Mouse (Mus musculus) midbrain, embryonic 16.5 days (tissue): ENCODE data around the gene Pald1. TPM values are rescaled to one million over a fixed set of nuclear protein-coding genes. Genes with fewer than 3 reads are reported as not detected.

ENCODE experiments used
- ATAC-seq: fragments of 200-750 bp; cut with Nextera tagmentation; 2 replicates; pipeline ENCODE4 v1.8.0; 2017; ENCODE audit warnings: moderate TSS enrichment
- H3K27ac ChIP-seq: fragments of 300-500 bp; sonication (generic); 2 replicates; pipeline ENCODE4 v1.5.1; 2014; ENCODE audit warnings: mild to moderate bottlenecking, low read length, mixed read lengths
- H3K27me3 ChIP-seq: fragments of 300-500 bp; sonication (generic); 2 replicates; pipeline ENCODE4 v1.6.1; 2014; ENCODE audit warnings: low read depth, low read length, mixed read lengths; ENCODE audit not compliant: control insufficient read depth, insufficient read depth
- H3K36me3 ChIP-seq: fragments of 300-500 bp; sonication (generic); 2 replicates; pipeline ENCODE4 v1.6.1; 2014; ENCODE audit warnings: mild to moderate bottlenecking, low read length, moderate library complexity, mixed read lengths; ENCODE audit not compliant: control insufficient read depth, insufficient read depth
- H3K4me1 ChIP-seq: fragments of 300-500 bp; sonication (generic); 2 replicates; pipeline ENCODE4 v1.6.1; 2014; ENCODE audit warnings: mild to moderate bottlenecking, low read length, mixed read lengths; ENCODE audit not compliant: control insufficient read depth, insufficient read depth
- H3K4me2 ChIP-seq: fragments of 300-500 bp; sonication (generic); 2 replicates; pipeline ENCODE4 v1.6.1; 2014; ENCODE audit warnings: mild to moderate bottlenecking, low read length, mixed read lengths
- H3K4me3 ChIP-seq: fragments of 300-500 bp; sonication (generic); 2 replicates; pipeline ENCODE4 v1.5.1; 2014; ENCODE audit warnings: low read depth, mild to moderate bottlenecking, low read length, moderate library complexity, mixed read lengths
- H3K9ac ChIP-seq: fragments of 300-500 bp; sonication (generic); 2 replicates; pipeline ENCODE4 v1.6.1; 2014; ENCODE audit warnings: low read depth, low read length, mixed read lengths
- H3K9me3 ChIP-seq: fragments of 300-500 bp; sonication (generic); replicated peaks from 2 replicates; pipeline ENCODE4 v1.6.1; 2014; ENCODE audit warnings: mild to moderate bottlenecking, low read length, mixed read lengths; ENCODE audit not compliant: control insufficient read depth, poor library complexity, severe bottlenecking
- WGBS: fragments of 180-500 bp; shearing (Covaris S2); extraction: QIAGEN DNeasy Blood & Tissue Kit; methylation state at CpG from one replicate; pipeline ENCODE4 v1.1.7; 2014; 5-methylcytosine and 5-hydroxymethylcytosine counted together
- polyA plus RNA-seq: library from polyadenylated mRNA; unstranded; fragments of >200 nt; fragmentation: Nextera tagmentation; extraction: Ambion mirVana; gene quantifications from 2 replicates; pipeline ENCODE4 v1.2.1, GENCODE M21; 2015

Gene Pald1
- polyA plus RNA-seq, 1 experiment from 2014 or later = 20.6 TPM

DNA sequence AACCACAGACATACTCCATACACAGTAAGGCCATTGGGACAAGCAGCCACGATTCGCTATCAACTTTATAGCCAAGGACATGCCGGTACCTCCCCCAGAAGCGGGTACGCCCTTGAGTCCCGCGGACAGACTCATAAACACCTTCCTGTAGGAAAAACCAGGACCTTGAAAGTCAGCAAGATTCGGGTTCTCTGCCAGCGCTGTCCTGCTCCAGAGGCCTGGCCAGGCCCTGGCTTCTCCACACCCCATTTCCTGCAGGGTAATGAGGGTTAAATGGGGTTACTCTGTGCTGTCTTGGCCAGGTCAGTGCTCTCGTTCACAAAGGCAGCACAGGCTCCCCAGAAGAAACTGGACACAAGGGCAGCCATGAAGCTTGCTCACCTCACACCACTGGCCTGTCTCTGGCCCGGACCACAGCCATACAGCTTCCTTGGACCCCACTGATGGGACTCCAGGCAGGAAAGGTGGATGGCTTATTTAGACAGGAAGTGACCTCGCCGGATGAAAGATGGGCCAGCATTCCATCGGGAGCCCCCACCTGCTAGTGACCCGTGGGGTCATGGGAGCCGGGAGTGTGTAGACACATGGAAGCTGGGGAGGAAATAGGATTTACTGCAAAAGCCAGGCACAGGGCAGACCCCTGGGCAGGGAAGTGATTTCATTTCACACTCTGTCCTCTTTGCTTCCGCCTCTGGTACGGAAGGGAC, 12.9 kb downstream of the Pald1 start:
- no peaks in the 10 kb centered on the region for H3K4me1 ChIP-seq
- ATAC-seq = no peak
- 76% methylated on average over 18 of the region's 18 CpGs for WGBS
- no peaks in the 10 kb centered on the region for H3K27me3 ChIP-seq
- H3K9ac ChIP-seq = no peak overlapping the region
- H3K9me3 ChIP-seq = no peaks in the 10 kb centered on the region
- no peak overlapping the region for H3K4me2 ChIP-seq
- H3K27ac ChIP-seq = no peak overlapping the region
- H3K36me3 ChIP-seq = no peaks in the 10 kb centered on the region
- no peak overlapping the region for H3K4me3 ChIP-seq

DNA sequence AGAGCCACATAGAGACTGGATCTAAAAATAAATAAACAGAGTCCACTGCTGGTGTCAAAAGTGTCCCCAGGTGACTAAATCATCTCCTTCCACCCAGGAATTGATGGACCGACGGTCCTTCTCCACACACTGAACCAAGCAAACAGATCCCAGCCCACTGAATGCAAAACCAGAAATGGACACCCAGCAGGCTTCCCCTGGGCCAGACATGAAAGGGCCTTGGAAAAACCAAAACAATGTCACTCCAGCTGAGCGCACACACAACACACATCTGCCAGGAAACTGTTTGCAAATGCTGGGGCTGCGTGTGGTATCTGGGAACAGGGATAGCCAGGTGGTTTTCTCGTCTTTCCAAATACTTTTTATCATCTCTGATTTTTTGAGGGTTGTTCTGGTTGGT, 13.6 kb downstream of the Pald1 start:
- Histone ChIP-seq H3K4me1 (no peaks in the 10 kb centered on the region), H3K27me3 (no peaks in the 10 kb centered on the region), H3K36me3 (no peaks in the 10 kb centered on the region), H3K9me3 (no peaks in the 10 kb centered on the region), H3K4me3 (no peak overlapping the region), H3K27ac (no peak overlapping the region), H3K9ac (no peak overlapping the region), H3K4me2 (no peak overlapping the region)
- no peak for ATAC-seq
- 53% methylated on average over 5 of the region's 5 CpGs for WGBS

DNA sequence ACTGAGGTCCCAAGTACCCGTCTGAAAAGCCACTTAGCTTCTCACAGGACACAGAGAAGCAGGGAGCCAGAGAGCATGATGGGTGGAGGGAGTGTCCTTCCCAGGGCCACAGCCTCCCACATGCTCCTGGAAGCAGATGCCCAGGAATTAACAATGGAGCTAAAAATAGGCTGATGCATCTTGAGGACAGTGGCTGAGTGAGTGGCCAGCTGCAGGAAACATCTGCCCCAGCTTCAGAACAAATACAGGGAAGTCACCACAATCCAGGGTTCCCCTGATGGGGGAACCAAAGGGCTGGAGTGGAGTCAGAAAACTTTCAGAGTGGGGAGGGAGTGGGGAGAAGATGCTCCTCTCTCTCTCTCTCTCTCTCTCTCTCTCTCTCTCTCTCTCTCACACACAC, 17.4 kb downstream of the Pald1 start:
- Histone ChIP-seq H3K9me3 (no peaks in the 10 kb centered on the region), H3K27me3 (no peaks in the 10 kb centered on the region), H3K4me2 (no peak overlapping the region), H3K4me3 (no peak overlapping the region), H3K4me1 (no peaks in the 10 kb centered on the region), H3K9ac (no peak overlapping the region), H3K27ac (no peak overlapping the region), H3K36me3 (no peaks in the 10 kb centered on the region)
- no peak for ATAC-seq
- 79% methylated on average over 1 of the region's 1 CpGs for WGBS

- H3K27ac ChIP-seq = no peak overlapping the region
- H3K4me2 ChIP-seq = no peak overlapping the region
- no peaks in the 10 kb centered on the region for H3K27me3 ChIP-seq
- 93% methylated on average over 6 of the region's 6 CpGs for WGBS
- no peak overlapping the region for H3K9ac ChIP-seq
- no peak overlapping the region for H3K4me3 ChIP-seq
- no peaks in the 10 kb centered on the region for H3K9me3 ChIP-seq
- no peaks in the 10 kb centered on the region for H3K36me3 ChIP-seq
- ATAC-seq = no peak
- H3K4me1 ChIP-seq = no peaks in the 10 kb centered on the region
These were observed 18.9 kb downstream of the Pald1 start for GRCm38 (mm10) chr10:61364431-61364830.

DNA sequence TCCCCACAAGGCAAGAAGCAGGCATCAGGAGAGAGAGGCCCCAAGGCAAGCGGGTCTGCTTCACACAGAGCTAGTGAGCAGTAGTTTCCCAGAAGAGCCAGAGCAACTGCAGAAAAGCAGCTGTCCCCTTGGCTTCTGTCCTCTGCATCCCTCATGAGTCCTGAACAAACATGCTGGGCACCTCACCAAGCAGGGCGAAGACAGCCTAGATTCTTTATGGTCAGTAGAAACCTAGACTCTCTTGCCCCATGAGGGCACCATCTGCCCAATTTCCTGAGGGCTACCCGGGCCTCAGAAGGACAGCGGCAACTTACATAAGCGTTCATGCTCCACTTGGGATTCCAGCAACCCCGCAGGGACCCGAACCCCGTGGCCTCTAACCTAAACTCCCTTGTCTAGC, 20.3 kb downstream of the Pald1 start:
- no peak overlapping the region for H3K9ac ChIP-seq
- H3K4me2 ChIP-seq = no peak overlapping the region
- no peaks in the 10 kb centered on the region for H3K27me3 ChIP-seq
- no peaks in the 10 kb centered on the region for H3K4me1 ChIP-seq
- no peak overlapping the region for H3K27ac ChIP-seq
- WGBS = 81% methylated on average over 8 of the region's 8 CpGs
- no peak for ATAC-seq
- H3K36me3 ChIP-seq = no peaks in the 10 kb centered on the region
- H3K4me3 ChIP-seq = no peak overlapping the region
- no peaks in the 10 kb centered on the region for H3K9me3 ChIP-seq

DNA sequence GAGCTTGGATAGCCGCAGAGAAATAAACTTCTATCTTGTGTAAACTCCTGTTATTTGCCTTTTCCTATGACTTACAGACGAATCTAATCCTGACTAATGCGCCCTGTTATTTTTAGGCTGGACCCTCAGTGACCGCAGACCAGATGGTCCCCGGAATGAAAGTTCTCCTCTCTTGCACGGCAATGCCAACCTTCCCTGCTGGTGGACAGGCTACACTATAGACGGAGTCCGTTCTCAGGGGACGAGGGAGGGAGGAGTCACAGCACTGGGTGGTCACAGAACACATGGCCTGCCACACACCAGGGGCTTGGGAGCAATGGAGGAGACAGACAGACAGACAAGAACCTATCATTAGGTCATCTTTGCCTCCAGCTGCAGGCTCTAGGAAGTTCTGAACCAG, 20.8 kb downstream of the Pald1 start:
- WGBS = 70% methylated on average over 9 of the region's 9 CpGs
- no peaks in the 10 kb centered on the region for H3K27me3 ChIP-seq
- no peak overlapping the region for H3K27ac ChIP-seq
- no peak overlapping the region for H3K4me2 ChIP-seq
- no peak for ATAC-seq
- no peaks in the 10 kb centered on the region for H3K36me3 ChIP-seq
- no peak overlapping the region for H3K9ac ChIP-seq
- H3K9me3 ChIP-seq = no peaks in the 10 kb centered on the region
- H3K4me1 ChIP-seq = no peaks in the 10 kb centered on the region
- no peak overlapping the region for H3K4me3 ChIP-seq

DNA sequence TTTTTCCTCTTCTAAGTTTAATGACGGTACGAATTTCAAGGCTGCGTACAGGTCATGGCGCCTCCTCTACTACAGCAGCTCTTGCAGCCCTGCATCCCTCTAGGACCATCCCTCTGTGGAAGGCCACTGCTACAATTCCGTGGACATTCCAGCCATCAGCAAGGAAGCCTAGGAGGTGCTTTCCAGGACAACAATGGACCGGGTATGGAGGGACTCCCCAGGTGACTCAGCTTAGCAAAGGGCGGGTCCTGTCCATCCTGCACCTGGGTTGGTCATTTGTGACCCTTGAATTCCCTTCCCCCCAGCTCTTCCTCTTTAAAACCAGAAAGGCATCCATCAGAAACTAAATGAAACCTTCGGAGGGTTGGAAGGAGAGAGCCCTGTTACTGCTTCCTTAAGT, 22.7 kb downstream of the Pald1 start:
- Histone ChIP-seq H3K4me3 (no peak overlapping the region), H3K4me2 (no peak overlapping the region), H3K27me3 (no peaks in the 10 kb centered on the region), H3K9ac (no peak overlapping the region), H3K9me3 (no peaks in the 10 kb centered on the region), H3K4me1 (no peaks in the 10 kb centered on the region), H3K27ac (no peak overlapping the region), H3K36me3 (no peaks in the 10 kb centered on the region)
- no peak for ATAC-seq
- 95% methylated on average over 8 of the region's 8 CpGs for WGBS

DNA sequence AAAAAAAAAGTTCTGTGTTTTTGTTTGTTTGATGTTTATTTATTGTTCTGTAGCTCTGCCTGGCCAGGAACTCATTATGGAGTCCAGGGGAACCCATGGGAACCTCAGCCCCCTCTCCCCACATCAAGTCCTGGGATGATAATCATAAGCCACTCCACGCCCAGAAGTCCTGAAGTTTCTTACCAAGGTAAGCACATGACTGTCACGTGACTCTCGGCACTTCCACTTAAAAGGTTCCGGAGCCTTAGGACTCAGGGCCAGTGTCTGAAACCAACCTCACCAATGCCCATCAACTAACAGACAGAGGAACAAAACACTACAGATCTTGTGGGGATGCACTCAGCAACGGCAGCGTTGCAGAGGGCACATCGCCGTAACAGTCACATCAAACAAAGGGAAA, 23.9 kb downstream of the Pald1 start:
- no peaks in the 10 kb centered on the region for H3K36me3 ChIP-seq
- H3K27me3 ChIP-seq = no peaks in the 10 kb centered on the region
- 84% methylated on average over 8 of the region's 8 CpGs for WGBS
- H3K27ac ChIP-seq = no peak overlapping the region
- ATAC-seq = no peak
- H3K4me3 ChIP-seq = no peak overlapping the region
- no peak overlapping the region for H3K4me2 ChIP-seq
- H3K9ac ChIP-seq = no peak overlapping the region
- no peaks in the 10 kb centered on the region for H3K4me1 ChIP-seq
- no peaks in the 10 kb centered on the region for H3K9me3 ChIP-seq

GRCm38 (mm10) chr10:61357658-61358057, 25.7 kb downstream of the Pald1 start:
- no peak overlapping the region for H3K27ac ChIP-seq
- H3K27me3 ChIP-seq = no peaks in the 10 kb centered on the region
- H3K9ac ChIP-seq = no peak overlapping the region
- ATAC-seq = no peak
- H3K4me2 ChIP-seq = no peak overlapping the region
- no peak overlapping the region for H3K4me3 ChIP-seq
- H3K9me3 ChIP-seq = no peaks in the 10 kb centered on the region
- WGBS = 66% methylated on average over 8 of the region's 8 CpGs
- no peaks in the 10 kb centered on the region for H3K36me3 ChIP-seq
- H3K4me1 ChIP-seq = no peaks in the 10 kb centered on the region
